Mouse (Mus musculus) gastrocnemius, postnatal 4 days (tissue): Measurements from ENCODE around the gene Nop16. TPM values are rescaled to one million over a fixed set of nuclear protein-coding genes. Genes with fewer than 3 reads are reported as not detected.
A peak's percentile ranks its signal among the peaks of the same experiment; 100 is the strongest.
"Not testable (repeated sequence)": the region's sequence is repeated elsewhere in the genome, so short reads cannot be mapped to it uniquely, and the experiment has no call there.

Experiments
- DNase-seq, 2 experiments: peaks; one replicate each; pipeline ENCODE4 v3.0.0; 2021 to 2022; ENCODE audit warnings: low spot score in 2 of 2, mixed read lengths in 2 of 2
- long read RNA-seq, 2 experiments: library from polyadenylated mRNA; stranded (forward); transcript quantifications; one replicate each; pipeline ENCODE4 v2.0.0; 2021
- total RNA-seq, 2 experiments: library from RNA; stranded (reverse); gene quantifications; 2 replicates each; pipeline ENCODE4 v1.2.3; 2021

The Nop16 gene
- total RNA-seq = 10 to 100 TPM; 25.6 to 30.0 TPM
- long read RNA-seq, experiment 1, transcript Nop16-201 (5 exons, 1,756 nt) = major isoform, 34 of 35 reads
- long read RNA-seq, experiment 1, partial matches to known transcripts = 0 of 35 reads
- long read RNA-seq, experiment 1, other reads (novel, unspliced or antisense) = 1 of 35 reads
- long read RNA-seq, experiment 2, transcript Nop16-201 (5 exons, 1,756 nt) = major isoform, 31 of 34 reads
- long read RNA-seq, experiment 2, partial matches to known transcripts = 1 of 34 reads
- long read RNA-seq, experiment 2, other reads (novel, unspliced or antisense) = 1 of 34 reads

GRCm38 (mm10) chr13:54589996-54590951 lies at the start of gene Nop16, which contains the start of gene Higd2a:
Gene Nop16 (minus strand): TSS chr13:54590090.
Gene Higd2a (plus strand): TSS chr13:54590207.
- DNase-seq = peak; percentile 84 to 95

GRCm38 (mm10) chr13:54635011-54635410 lies 45.1 kb upstream of the Nop16 start:
- DNase-seq = no peak

- no peak for DNase-seq
Observed at GRCm38 (mm10) chr13:54632731-54633277, 42.9 kb upstream of the Nop16 start.

GRCm38 (mm10) chr13:54629128-54629527 lies 39.2 kb upstream of the Nop16 start:
- no peak for DNase-seq

- no peak for DNase-seq
Observed at GRCm38 (mm10) chr13:54621960-54622521, 32.2 kb upstream of the Nop16 start.

- DNase-seq = peak; percentile 98
Observed at GRCm38 (mm10) chr13:54621155-54621932, 31.5 kb upstream of the Nop16 start, which contains the start of gene Faf2. Gene Faf2 (plus strand): TSS chr13:54621784.

GRCm38 (mm10) chr13:54616998-54617397 lies 27.1 kb upstream of the Nop16 start:
- DNase-seq = no peak

GRCm38 (mm10) chr13:54616307-54616706 lies 26.4 kb upstream of the Nop16 start:
- no peak for DNase-seq

GRCm38 (mm10) chr13:54613141-54613540 lies 23.3 kb upstream of the Nop16 start:
- not testable (repeated sequence) for DNase-seq

- peak; percentile 81 to 88 for DNase-seq
Observed at GRCm38 (mm10) chr13:54610972-54611754, 21.3 kb upstream of the Nop16 start, which contains the start of gene Cltb. Gene Cltb (minus strand): TSS chr13:54611344.

GRCm38 (mm10) chr13:54610613-54610971 lies 20.7 kb upstream of the Nop16 start:
- DNase-seq = no peak

GRCm38 (mm10) chr13:54609301-54609700 lies 19.4 kb upstream of the Nop16 start:
- DNase-seq = no peak

GRCm38 (mm10) chr13:54608666-54609065 lies 18.8 kb upstream of the Nop16 start:
- DNase-seq = no peak

GRCm38 (mm10) chr13:54608002-54608401 lies 18.1 kb upstream of the Nop16 start:
- DNase-seq = no peak

- no peak for DNase-seq
Observed at GRCm38 (mm10) chr13:54607204-54607603, 17.3 kb upstream of the Nop16 start.

- no peak for DNase-seq
Observed at GRCm38 (mm10) chr13:54605426-54605825, 15.5 kb upstream of the Nop16 start.

GRCm38 (mm10) chr13:54604221-54604620 lies 14.3 kb upstream of the Nop16 start:
- no peak for DNase-seq

GRCm38 (mm10) chr13:54603501-54603900 lies 13.6 kb upstream of the Nop16 start:
- no peak for DNase-seq

GRCm38 (mm10) chr13:54602639-54603111 lies 12.8 kb upstream of the Nop16 start:
- no peak for DNase-seq
